Mouse (Mus musculus) cerebellum, adult 11-12 months (tissue): ENCODE data around the gene Hist1h1t.
"Not testable (repeated sequence)": the region's sequence is repeated elsewhere in the genome, so short reads cannot be mapped to it uniquely, and the experiment has no call there.

Source experiments
- DNase-seq: peaks from one replicate; pipeline ENCODE4 v3.0.0; 2022

Hist1h1t gene

GRCm38 (mm10) chr13:23700786-23701520 lies 5.3 kb downstream of the Hist1h1t start:
- DNase-seq = peak; percentile 55

GRCm38 (mm10) chr13:23702220-23702619 lies 6.6 kb downstream of the Hist1h1t start:
- DNase-seq = no peak

GRCm38 (mm10) chr13:23702801-23703200 lies 7.2 kb downstream of the Hist1h1t start:
- not testable (repeated sequence) for DNase-seq

- DNase-seq = no peak
These were observed 10.2 kb downstream of the Hist1h1t start for GRCm38 (mm10) chr13:23705751-23706356.

- DNase-seq = no peak
These were observed 11.2 kb downstream of the Hist1h1t start for GRCm38 (mm10) chr13:23706771-23707170.

- DNase-seq = no peak
These were observed 12.4 kb downstream of the Hist1h1t start for GRCm38 (mm10) chr13:23708041-23708440.

GRCm38 (mm10) chr13:23708654-23709053 lies 13.0 kb downstream of the Hist1h1t start:
- no peak for DNase-seq

GRCm38 (mm10) chr13:23709714-23710373 lies 14.2 kb downstream of the Hist1h1t start:
- DNase-seq = no peak

- DNase-seq = no peak
These were observed 14.9 kb downstream of the Hist1h1t start, which contains the start of gene Hfe for GRCm38 (mm10) chr13:23710374-23711089. TSS of gene Hfe (minus strand) at chr13:23710854.

- no peak for DNase-seq
These were observed 20.8 kb downstream of the Hist1h1t start for GRCm38 (mm10) chr13:23716261-23717042.

- DNase-seq = no peak
These were observed 21.6 kb downstream of the Hist1h1t start for GRCm38 (mm10) chr13:23717176-23717575.

GRCm38 (mm10) chr13:23717593-23718245 lies 22.1 kb downstream of the Hist1h1t start:
- not testable (repeated sequence) for DNase-seq

- no peak for DNase-seq
These were observed 28.6 kb downstream of the Hist1h1t start for GRCm38 (mm10) chr13:23724239-23724638.

- DNase-seq = no peak
These were observed 29.6 kb downstream of the Hist1h1t start for GRCm38 (mm10) chr13:23725213-23725612.

GRCm38 (mm10) chr13:23728472-23729191 lies 33.0 kb downstream of the Hist1h1t start:
- DNase-seq = no peak

GRCm38 (mm10) chr13:23729192-23729525 lies 33.5 kb downstream of the Hist1h1t start:
- DNase-seq = no peak

- no peak for DNase-seq
These were observed 34.1 kb downstream of the Hist1h1t start for GRCm38 (mm10) chr13:23729706-23730105.

GRCm38 (mm10) chr13:23730479-23730878 lies 34.9 kb downstream of the Hist1h1t start:
- DNase-seq = no peak

- DNase-seq = no peak
These were observed 36.7 kb downstream of the Hist1h1t start for GRCm38 (mm10) chr13:23732156-23732804.

GRCm38 (mm10) chr13:23737091-23737490 lies 41.5 kb downstream of the Hist1h1t start:
- no peak for DNase-seq

GRCm38 (mm10) chr13:23738041-23738440 lies 42.4 kb downstream of the Hist1h1t start:
- no peak for DNase-seq
